11 mouse cellular contexts compared by ENCODE assay signal in genomic region chr7:81024118-81024517, GRCm38 (mm10). TPM values are rescaled to one million over a fixed set of nuclear protein-coding genes. Genes with fewer than 3 reads are reported as not detected.
A peak's percentile ranks its signal among the peaks of the same experiment; 100 is the strongest.
DNase-seq lines count a peak whose midpoint lies in the region; ATAC-seq lines count a peak whose summit lies in the region.
"Had no signal": no experiment of that assay in that cellular context is flagged by ENCODE, and none has a peak within 500 bp of the region (broad histone marks: within the 10 kb centered on the region; RNA-seq: fewer than 3 reads in every experiment).

No protein-coding gene starts in this region.

- intact Hi-C loops in left cerebral cortex, postnatal 4 days (cut with DNase I): no loop called here
- intact Hi-C loops in heart, postnatal 25 days (cut with DNase I): no loop called here

- peak; percentile 44; the same call in 1 of the 2 replicates for ATAC-seq in megakaryocyte progenitor cell, adult 5-6 weeks (replicated peaks; ENCODE audit: poor library complexity)
- ATAC-seq: Patski had no signal

- peak; percentile 28 for DNase-seq in embryo, embryonic 11 days
- DNase-seq in embryo, embryonic 10.5 days (ENCODE audit: low spot score): no peak
- DNase-seq in left cerebral cortex, postnatal 4 days: peak; percentile 25
- DNase-seq in left cerebral cortex, adult 9 months (ENCODE audit: low spot score in 2 of 2): no peak
- DNase-seq in brain, adult 2 months (ENCODE audit: low read depth, low spot score): peak; percentile 28
- no peak for DNase-seq in embryo, embryonic 9.5 days (ENCODE audit: extremely low spot score)
- no peak for DNase-seq in heart, postnatal 25 days (ENCODE audit: low spot score)
- DNase-seq: adrenal gland, postnatal 36 days; heart, postnatal 14 days had no signal

RNA-seq across cellular contexts. Expression of gene Zfp592, which starts 30.6 kb away (rescaled TPM):
- total RNA-seq in left cerebral cortex, postnatal 4 days (2021): 10 to 100 TPM; 25.7 to 26.8 TPM
- total RNA-seq in megakaryocyte progenitor cell, adult 5-6 weeks (2015): 19.3 and 22.6 TPM in 2 replicates
- 17.3 and 20.8 TPM in 2 replicates for total RNA-seq in megakaryocyte progenitor cell, adult 5-6 weeks (2017)
- total RNA-seq in heart, postnatal 25 days (2021): 10 to 100 TPM; 13.8 to 15.7 TPM

RNA-seq across cellular contexts. Expression of gene Alpk3, which starts 33.3 kb away (rescaled TPM):
- under 1 TPM; 0.58 to 0.62 TPM for total RNA-seq in left cerebral cortex, postnatal 4 days (2021)
- total RNA-seq in megakaryocyte progenitor cell, adult 5-6 weeks (2015): 0.34 and 0.35 TPM in 2 replicates
- 0.67 and 0.95 TPM in 2 replicates for total RNA-seq in megakaryocyte progenitor cell, adult 5-6 weeks (2017)
- 100 to 1,000 TPM; 101 to 115 TPM for total RNA-seq in heart, postnatal 25 days (2021)

Comparison
In these comparisons a context has a peak if more than half of its experiments do, and no peak if none do; other contexts are left out.
1. DNase-seq: peak in embryo, embryonic 11 days (single experiment), left cerebral cortex, postnatal 4 days (single experiment) and brain, adult 2 months (single experiment); none in embryo, embryonic 10.5 days (single experiment), left cerebral cortex, adult 9 months (0 of 2), embryo, embryonic 9.5 days (single experiment) and heart, postnatal 25 days (single experiment).
2. RNA of gene Alpk3, which starts 33.3 kb away (total RNA-seq): 101 to 115 TPM in heart, postnatal 25 days; 0.34 to 0.95 TPM in megakaryocyte progenitor cell, adult 5-6 weeks and 0.58 to 0.62 TPM in left cerebral cortex, postnatal 4 days; every median in the first group is over 10 times any median in the second.